Mouse (Mus musculus): ENCODE measurements around the gene Crabp2. TPM values are rescaled to one million over a fixed set of nuclear protein-coding genes. Genes with fewer than 3 reads are reported as not detected.
A peak's percentile ranks its signal among the peaks of the same experiment; 100 is the strongest.
"Not testable (repeated sequence)": the region's sequence is repeated elsewhere in the genome, so short reads cannot be mapped to it uniquely, and the experiment has no call there.

The Crabp2 gene
- total RNA-seq (2014; rRNA removed) (9.8 and 28.6 TPM in 2 replicates), polyA plus RNA-seq (2015; fragmentation: Nextera tagmentation; extraction: Ambion mirVana) (44.5 and 46.3 TPM in 2 replicates)

GRCm38 (mm10) chr3:87948378-87949265, at the start of gene Crabp2:
TSS of gene Crabp2 (plus strand) at chr3:87948666.
- H3K4me2 ChIP-seq (ENCODE audit: low read depth, low read length): peak within 1 kb of the TSS; percentile 60
- no peaks in the 10 kb centered on the region for H3K36me3 ChIP-seq (ENCODE audit: insufficient read depth, low read length)
- no peak for ATAC-seq
- H3K9ac ChIP-seq (replicated peaks; ENCODE audit: low read length): 0 out of 2 replicates have a peak within 1 kb of the TSS, but pooled peaks have one; percentile 5
- TF ChIP-seq CTCF (IDR thresholded peaks at IDR 0.05; ENCODE audit: low read depth): no peak
- no peaks in the 10 kb centered on the region for H3K9me3 ChIP-seq (ENCODE audit: low read length)
- peaks cover 22% of the 10 kb centered on the region for H3K4me1 ChIP-seq (ENCODE audit: insufficient read depth, low read length)
- H3K27me3 ChIP-seq (ENCODE audit: insufficient read depth, low read length): no peaks in the 10 kb centered on the region; the same call in 1 of the 2 replicates
- DNase-seq (ENCODE audit: low spot score): peak; percentile 27
- H3K4me3 ChIP-seq (ENCODE audit: low read length): peak within 1 kb of the TSS; percentile 32
- WGBS: 4% methylated on average over 35 of the region's 35 CpGs
- H3K27ac ChIP-seq: no peak within 1 kb of the TSS

DNA sequence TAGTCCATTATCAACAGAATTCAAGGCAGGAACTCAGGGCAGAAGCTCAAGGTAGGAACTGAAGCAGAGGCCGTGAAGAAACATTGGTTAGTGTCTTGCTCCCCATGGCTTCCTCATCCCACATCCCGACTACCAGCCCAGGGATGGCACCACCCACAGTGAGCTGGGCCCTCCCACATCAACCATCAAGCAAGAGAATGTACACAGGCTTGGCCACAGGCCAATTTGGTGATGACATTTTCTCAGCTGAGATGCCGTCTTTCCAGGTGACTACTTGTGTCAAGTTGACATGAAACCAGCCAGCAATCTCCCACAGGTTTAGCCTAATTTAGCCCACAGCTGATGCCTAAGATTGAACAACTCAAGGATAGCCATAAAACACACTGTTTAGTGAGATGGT, 49.2 kb upstream of the Crabp2 start:
- no peak for DNase-seq (ENCODE audit: low spot score)
- H3K36me3 ChIP-seq (ENCODE audit: insufficient read depth, low read length): no peaks in the 10 kb centered on the region
- H3K27me3 ChIP-seq (ENCODE audit: insufficient read depth, low read length): no peaks in the 10 kb centered on the region
- H3K4me3 ChIP-seq (ENCODE audit: low read length): no peak overlapping the region
- no peaks in the 10 kb centered on the region for H3K9me3 ChIP-seq (ENCODE audit: low read length)
- H3K4me1 ChIP-seq (ENCODE audit: insufficient read depth, low read length): no peaks in the 10 kb centered on the region
- WGBS: 47% methylated on average over 3 of the region's 3 CpGs
- no peak overlapping the region for H3K4me2 ChIP-seq (ENCODE audit: low read depth, low read length)
- ATAC-seq: no peak
- H3K27ac ChIP-seq: no peak overlapping the region
- TF ChIP-seq CTCF (IDR thresholded peaks at IDR 0.05; ENCODE audit: low read depth): no peak
- no peak overlapping the region for H3K9ac ChIP-seq (replicated peaks; ENCODE audit: low read length)

DNA sequence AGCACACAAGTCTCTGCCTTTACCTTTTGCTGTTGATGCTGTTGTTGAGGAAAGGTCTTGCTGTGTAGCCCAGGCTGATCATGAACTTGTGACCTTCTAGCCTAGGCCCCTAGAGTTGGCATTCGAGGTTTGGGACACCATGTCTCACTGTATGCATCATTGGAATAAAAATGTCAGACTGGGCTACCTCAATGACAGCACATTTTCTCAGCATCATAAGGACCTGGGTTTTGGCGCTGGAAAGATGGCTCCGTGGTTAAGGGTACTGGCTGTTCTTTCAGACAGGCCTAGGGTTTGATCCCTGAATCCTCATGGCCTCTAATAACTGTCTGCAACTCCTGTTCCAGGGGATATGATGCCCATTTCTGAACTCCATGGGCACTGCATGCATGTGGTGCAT, 48.7 kb upstream of the Crabp2 start:
- Histone ChIP-seq H3K9ac (replicated peaks; ENCODE audit: low read length) (no peak overlapping the region), H3K27ac (no peak overlapping the region), H3K4me3 (ENCODE audit: low read length) (no peak overlapping the region), H3K9me3 (ENCODE audit: low read length) (no peaks in the 10 kb centered on the region), H3K27me3 (ENCODE audit: insufficient read depth, low read length) (no peaks in the 10 kb centered on the region), H3K4me2 (ENCODE audit: low read depth, low read length) (no peak overlapping the region), H3K36me3 (ENCODE audit: insufficient read depth, low read length) (no peaks in the 10 kb centered on the region), H3K4me1 (ENCODE audit: insufficient read depth, low read length) (no peaks in the 10 kb centered on the region)
- ATAC-seq (no peak), DNase-seq (ENCODE audit: low spot score) (no peak)
- TF ChIP-seq CTCF (IDR thresholded peaks at IDR 0.05; ENCODE audit: low read depth): no peak
- WGBS: 84% methylated on average over 3 of the region's 3 CpGs

GRCm38 (mm10) chr3:87901036-87901624, 47.3 kb upstream of the Crabp2 start:
- no peak for ATAC-seq
- WGBS: 52% methylated on average over 1 of the region's 1 CpGs

GRCm38 (mm10) chr3:87901959-87902358, 46.5 kb upstream of the Crabp2 start:
- not testable (repeated sequence) for ATAC-seq; H3K4me2 ChIP-seq (ENCODE audit: low read depth, low read length); H3K4me3 ChIP-seq (ENCODE audit: low read length); H3K4me1 ChIP-seq (ENCODE audit: insufficient read depth, low read length); DNase-seq (ENCODE audit: low spot score); H3K9ac ChIP-seq (replicated peaks; ENCODE audit: low read length); H3K36me3 ChIP-seq (ENCODE audit: insufficient read depth, low read length); H3K27me3 ChIP-seq (ENCODE audit: insufficient read depth, low read length); H3K9me3 ChIP-seq (ENCODE audit: low read length); H3K27ac ChIP-seq
- 85% methylated on average over 5 of the region's 6 CpGs for WGBS

More at GRCm38 (mm10) chr3:87901036-87901624, 47.3 kb upstream of the Crabp2 start:
- H3K36me3 ChIP-seq (ENCODE audit: insufficient read depth, low read length): no peaks in the 10 kb centered on the region
- no peak overlapping the region for H3K27ac ChIP-seq
- no peak for TF ChIP-seq CTCF (IDR thresholded peaks at IDR 0.05; ENCODE audit: low read depth)
- no peaks in the 10 kb centered on the region for H3K4me1 ChIP-seq (ENCODE audit: insufficient read depth, low read length)
- DNase-seq (ENCODE audit: low spot score): no peak
- H3K4me3 ChIP-seq (ENCODE audit: low read length): no peak overlapping the region
- H3K4me2 ChIP-seq (ENCODE audit: low read depth, low read length): no peak overlapping the region
- no peaks in the 10 kb centered on the region for H3K27me3 ChIP-seq (ENCODE audit: insufficient read depth, low read length)
- H3K9me3 ChIP-seq (ENCODE audit: low read length): no peaks in the 10 kb centered on the region
- no peak overlapping the region for H3K9ac ChIP-seq (replicated peaks; ENCODE audit: low read length)

GRCm38 (mm10) chr3:87903821-87904220, 44.6 kb upstream of the Crabp2 start:
- TF ChIP-seq CTCF (IDR thresholded peaks at IDR 0.05; ENCODE audit: low read depth): no peak
- H3K4me2 ChIP-seq (ENCODE audit: low read depth, low read length): no peak overlapping the region
- H3K27me3 ChIP-seq (ENCODE audit: insufficient read depth, low read length): no peaks in the 10 kb centered on the region
- peaks cover 16% of the 10 kb centered on the region for H3K4me1 ChIP-seq (ENCODE audit: insufficient read depth, low read length)
- no peak overlapping the region for H3K4me3 ChIP-seq (ENCODE audit: low read length)
- H3K27ac ChIP-seq: no peak overlapping the region
- H3K9me3 ChIP-seq (ENCODE audit: low read length): no peaks in the 10 kb centered on the region
- 57% methylated on average over 5 of the region's 5 CpGs for WGBS
- ATAC-seq (no peak), DNase-seq (ENCODE audit: low spot score) (no peak)
- no peak overlapping the region for H3K9ac ChIP-seq (replicated peaks; ENCODE audit: low read length)
- H3K36me3 ChIP-seq (ENCODE audit: insufficient read depth, low read length): no peaks in the 10 kb centered on the region

All from hindbrain, postnatal 0 days (tissue).